Mouse (Mus musculus): ENCODE results near the gene Zfp609. TPM values are rescaled to one million over a fixed set of nuclear protein-coding genes. Genes with fewer than 3 reads are reported as not detected.

Zfp609 gene
- polyA plus RNA-seq, 1 experiment from 2014 or later = 8.0 TPM

DNA sequence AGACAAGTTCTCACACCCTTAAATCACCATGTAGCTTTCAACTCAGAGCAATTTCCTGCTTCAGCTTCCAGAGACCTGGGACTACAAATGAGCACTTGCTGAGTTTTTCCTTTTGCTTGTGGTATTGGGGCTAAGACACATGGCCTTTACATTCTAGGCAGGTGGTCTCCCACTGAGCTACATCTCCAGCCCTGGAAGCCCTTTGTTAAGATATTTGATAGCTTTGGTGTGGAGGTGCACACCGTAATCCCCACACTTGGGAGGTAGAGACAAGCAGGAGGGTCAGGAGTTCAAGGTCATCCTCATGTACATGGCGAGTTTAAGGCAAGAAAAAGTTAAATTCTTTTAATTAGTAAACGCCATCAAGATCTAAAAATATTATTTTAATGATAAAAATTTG, 145.2 kb downstream of the Zfp609 start:
- ATAC-seq (ENCODE audit: low FRiP score) (no peak), DNase-seq (ENCODE audit: low spot score) (no peak)
- Histone ChIP-seq H3K9me3 (ENCODE audit: control insufficient read depth, low read length) (no peaks in the 10 kb centered on the region), H3K4me3 (replicated peaks; ENCODE audit: low read length) (no peak overlapping the region), H3K36me3 (replicated peaks; ENCODE audit: control insufficient read depth, insufficient read depth) (peaks cover 12% of the 10 kb centered on the region), H3K27me3 (ENCODE audit: control insufficient read depth, insufficient read depth, low read length) (no peaks in the 10 kb centered on the region), H3K27ac (no peak overlapping the region), H3K4me1 (replicated peaks; ENCODE audit: control insufficient read depth, insufficient read depth, low read length) (peaks cover 48% of the 10 kb centered on the region), H3K9ac (no peak overlapping the region), H3K4me2 (replicated peaks) (no peak overlapping the region)
- 95% methylated on average over 3 of the region's 3 CpGs for WGBS

DNA sequence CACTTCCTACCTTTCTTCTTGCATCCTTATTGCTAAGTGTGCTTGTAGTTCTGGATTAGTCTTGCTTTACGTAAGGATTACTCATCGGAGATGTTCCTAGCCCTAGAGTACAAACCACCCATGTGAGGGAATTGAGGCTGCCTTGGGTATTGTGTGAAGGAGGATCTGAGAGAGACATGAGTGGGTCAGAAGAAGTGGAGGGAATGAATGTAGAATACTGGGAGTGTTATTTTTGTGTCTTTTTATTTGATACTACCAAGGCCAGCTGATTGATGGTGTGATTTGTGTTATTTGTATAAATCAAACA, 145.8 kb downstream of the Zfp609 start:
- Histone ChIP-seq H3K27ac (no peak overlapping the region), H3K9ac (0 out of 2 replicates have a peak overlapping the region, but pooled peaks have one; percentile 16), H3K4me3 (replicated peaks; ENCODE audit: low read length) (no peak overlapping the region), H3K27me3 (ENCODE audit: control insufficient read depth, insufficient read depth, low read length) (no peaks in the 10 kb centered on the region), H3K4me2 (replicated peaks) (no peak overlapping the region), H3K4me1 (replicated peaks; ENCODE audit: control insufficient read depth, insufficient read depth, low read length) (peaks cover 49% of the 10 kb centered on the region), H3K36me3 (replicated peaks; ENCODE audit: control insufficient read depth, insufficient read depth) (peaks cover 6% of the 10 kb centered on the region), H3K9me3 (ENCODE audit: control insufficient read depth, low read length) (no peaks in the 10 kb centered on the region)
- no peak for DNase-seq (ENCODE audit: low spot score)
- ATAC-seq (ENCODE audit: low FRiP score) = no peak
- 94% methylated on average over 2 of the region's 2 CpGs for WGBS

DNA sequence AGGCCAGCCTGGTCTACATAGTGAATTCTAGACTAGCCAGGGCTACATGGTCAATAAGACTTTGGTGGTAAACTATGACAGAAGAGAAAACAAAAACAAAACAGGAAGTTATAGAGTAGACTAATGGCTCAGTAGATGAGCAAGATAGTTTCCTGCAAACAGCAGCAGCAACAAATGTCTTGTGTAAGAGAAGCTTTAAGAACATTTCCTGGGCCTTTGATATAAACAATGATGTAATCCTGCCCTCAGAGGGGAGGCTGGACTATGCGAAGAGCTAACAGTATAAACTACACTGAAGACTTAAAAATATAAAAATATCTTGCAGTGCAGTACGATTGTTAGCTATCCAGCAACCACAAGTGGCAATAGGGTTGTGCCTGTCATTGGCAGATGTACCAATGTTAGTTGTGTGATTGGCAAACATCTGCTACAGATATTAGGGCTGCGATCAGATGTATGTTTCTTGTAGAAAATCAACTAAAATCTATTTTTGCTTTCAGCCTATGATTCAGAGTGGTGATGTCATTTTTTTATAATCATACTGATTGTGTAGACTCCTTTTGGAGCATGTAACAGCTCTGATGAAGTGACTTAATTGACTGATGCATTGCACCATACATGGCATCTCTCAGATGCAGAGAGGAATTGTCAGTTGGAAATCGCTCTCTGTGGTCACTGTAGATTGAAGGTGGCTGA, 146.3 kb downstream of the Zfp609 start:
- Histone ChIP-seq H3K9me3 (ENCODE audit: control insufficient read depth, low read length) (no peaks in the 10 kb centered on the region), H3K27ac (no peak overlapping the region), H3K27me3 (ENCODE audit: control insufficient read depth, insufficient read depth, low read length) (no peaks in the 10 kb centered on the region), H3K4me3 (replicated peaks; ENCODE audit: low read length) (no peak overlapping the region), H3K4me1 (replicated peaks; ENCODE audit: control insufficient read depth, insufficient read depth, low read length) (peaks cover 49% of the 10 kb centered on the region), H3K4me2 (replicated peaks) (no peak overlapping the region), H3K36me3 (replicated peaks; ENCODE audit: control insufficient read depth, insufficient read depth) (peaks cover 1% of the 10 kb centered on the region), H3K9ac (0 out of 2 replicates have a peak overlapping the region, but pooled peaks have one; percentile 16)
- WGBS = 91% methylated on average over 4 of the region's 4 CpGs
- ATAC-seq (ENCODE audit: low FRiP score) (no peak), DNase-seq (ENCODE audit: low spot score) (no peak)

DNA sequence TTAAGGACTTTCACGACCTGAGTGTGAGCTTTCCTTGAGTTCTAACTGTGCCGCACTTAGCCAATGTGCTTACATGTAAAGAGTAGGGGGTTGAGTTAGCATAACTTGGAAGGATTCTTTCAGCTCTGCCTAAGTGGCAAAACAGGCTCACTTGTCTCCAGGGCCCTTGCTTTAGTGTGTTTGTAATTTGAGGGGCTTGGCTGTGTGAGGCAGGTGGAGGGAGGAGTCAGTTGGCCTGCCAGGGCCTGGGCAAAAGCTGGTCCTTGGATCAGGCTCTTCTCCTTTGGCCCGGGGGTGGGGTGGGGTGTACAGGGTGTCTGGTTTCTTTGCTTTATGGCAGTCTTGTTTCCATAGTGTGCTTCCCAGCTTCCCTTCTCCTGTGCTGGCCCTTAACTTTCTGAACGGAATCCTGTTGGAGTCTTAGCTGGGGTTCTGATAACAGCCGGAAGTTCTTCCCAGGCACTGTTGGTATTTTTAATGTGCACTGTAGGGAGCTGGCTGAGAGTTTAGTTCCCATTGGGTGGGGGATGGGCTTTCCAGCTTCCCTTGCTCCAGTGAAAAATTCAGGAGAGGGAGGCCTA, 148.1 kb downstream of the Zfp609 start:
- Histone ChIP-seq H3K27ac (peak overlapping the region; percentile 59), H3K9ac (peak overlapping the region; percentile 42)

DNA sequence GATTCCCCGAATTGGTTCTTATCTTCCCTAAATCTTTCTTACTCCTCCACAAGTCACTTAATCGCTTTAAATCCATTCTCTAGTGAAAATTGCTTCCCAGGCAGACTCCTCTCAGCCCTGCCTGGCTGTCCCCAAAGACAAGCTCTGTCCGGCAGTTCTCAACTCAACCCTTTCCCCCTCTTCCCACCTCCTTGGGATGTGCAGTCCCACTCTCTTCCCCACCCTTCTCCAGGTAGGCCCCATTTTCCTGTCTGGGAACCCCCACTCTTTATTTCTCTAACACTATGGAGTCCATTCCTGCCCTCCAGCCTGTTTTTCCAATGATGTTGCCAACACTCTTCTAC, 150.3 kb downstream of the Zfp609 start:
- Histone ChIP-seq H3K27me3 (ENCODE audit: control insufficient read depth, insufficient read depth, low read length) (no peaks in the 10 kb centered on the region), H3K9ac (peak overlapping the region; percentile 85), H3K9me3 (ENCODE audit: control insufficient read depth, low read length) (no peaks in the 10 kb centered on the region), H3K27ac (peak overlapping the region; percentile 78), H3K4me2 (replicated peaks) (peak overlapping the region; percentile 66), H3K4me3 (replicated peaks; ENCODE audit: low read length) (peak overlapping the region; percentile 71), H3K36me3 (replicated peaks; ENCODE audit: control insufficient read depth, insufficient read depth) (no peaks in the 10 kb centered on the region), H3K4me1 (replicated peaks; ENCODE audit: control insufficient read depth, insufficient read depth, low read length) (peaks cover 55% of the 10 kb centered on the region)
- ATAC-seq (ENCODE audit: low FRiP score) = no peak
- no peak for DNase-seq (ENCODE audit: low spot score)
- 0% methylated on average over 3 of the region's 3 CpGs for WGBS

More for the DNA sequence above, 148.1 kb downstream of the Zfp609 start:
- peak overlapping the region; percentile 66 for H3K4me2 ChIP-seq (replicated peaks)
- no peak for ATAC-seq (ENCODE audit: low FRiP score)
- H3K4me3 ChIP-seq (replicated peaks; ENCODE audit: low read length) = peak overlapping the region; percentile 20
- no peaks in the 10 kb centered on the region for H3K9me3 ChIP-seq (ENCODE audit: control insufficient read depth, low read length)
- no peak for DNase-seq (ENCODE audit: low spot score)
- H3K4me1 ChIP-seq (replicated peaks; ENCODE audit: control insufficient read depth, insufficient read depth, low read length) = peaks cover 55% of the 10 kb centered on the region
- WGBS = 33% methylated on average over 5 of the region's 5 CpGs
- H3K36me3 ChIP-seq (replicated peaks; ENCODE audit: control insufficient read depth, insufficient read depth) = no peaks in the 10 kb centered on the region
- no peaks in the 10 kb centered on the region for H3K27me3 ChIP-seq (ENCODE audit: control insufficient read depth, insufficient read depth, low read length)

DNA sequence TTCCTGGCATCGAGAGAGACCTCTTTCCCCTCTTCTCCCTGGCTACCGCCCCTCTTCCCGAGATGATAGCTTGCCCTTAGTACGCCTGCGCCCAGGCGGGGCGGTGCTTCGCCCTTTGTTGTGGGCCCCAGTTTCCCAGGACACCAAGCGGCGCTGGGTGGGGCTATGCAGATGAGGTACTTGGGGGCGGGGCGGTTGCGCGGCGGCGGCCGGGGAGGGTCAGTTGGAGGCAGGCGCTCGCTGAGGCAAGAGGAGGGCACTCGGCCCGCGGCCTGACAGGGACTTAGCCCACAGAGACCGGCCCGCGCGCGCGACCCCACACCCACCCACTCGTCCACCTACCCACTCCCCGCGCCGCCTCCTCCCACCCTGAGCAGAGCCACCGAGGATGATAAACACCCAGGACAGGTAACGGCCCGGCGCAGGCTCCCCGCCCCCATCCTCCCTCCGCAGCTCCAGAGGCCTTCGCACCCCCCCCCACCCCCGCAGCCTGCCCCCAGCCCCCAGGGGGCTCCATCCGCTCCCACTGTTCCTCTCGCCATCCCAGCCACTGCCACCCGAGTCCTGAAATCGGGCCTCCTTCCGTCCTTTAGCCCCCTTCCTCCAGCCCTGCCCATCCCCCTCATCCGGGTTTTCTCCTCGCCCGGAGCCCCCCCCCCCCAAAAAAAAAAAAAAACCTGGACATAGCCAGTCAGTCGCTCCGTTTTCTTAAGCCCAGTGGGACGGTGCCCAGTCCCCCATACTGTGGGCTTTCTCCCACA, 150.8 kb downstream of the Zfp609 start:
- Histone ChIP-seq H3K4me3 (replicated peaks; ENCODE audit: low read length) (peak overlapping the region; percentile 71), H3K4me1 (replicated peaks; ENCODE audit: control insufficient read depth, insufficient read depth, low read length) (peaks cover 50% of the 10 kb centered on the region), H3K27ac (peak overlapping the region; percentile 78), H3K36me3 (replicated peaks; ENCODE audit: control insufficient read depth, insufficient read depth) (no peaks in the 10 kb centered on the region), H3K4me2 (replicated peaks) (peak overlapping the region; percentile 66), H3K9ac (peak overlapping the region; percentile 85), H3K9me3 (ENCODE audit: control insufficient read depth, low read length) (no peaks in the 10 kb centered on the region), H3K27me3 (ENCODE audit: control insufficient read depth, insufficient read depth, low read length) (no peaks in the 10 kb centered on the region)
- ATAC-seq (ENCODE audit: low FRiP score) (peak; percentile 98), DNase-seq (ENCODE audit: low spot score) (peak; percentile 96)
- under 1% methylated on average over 39 of the region's 51 CpGs for WGBS

DNA sequence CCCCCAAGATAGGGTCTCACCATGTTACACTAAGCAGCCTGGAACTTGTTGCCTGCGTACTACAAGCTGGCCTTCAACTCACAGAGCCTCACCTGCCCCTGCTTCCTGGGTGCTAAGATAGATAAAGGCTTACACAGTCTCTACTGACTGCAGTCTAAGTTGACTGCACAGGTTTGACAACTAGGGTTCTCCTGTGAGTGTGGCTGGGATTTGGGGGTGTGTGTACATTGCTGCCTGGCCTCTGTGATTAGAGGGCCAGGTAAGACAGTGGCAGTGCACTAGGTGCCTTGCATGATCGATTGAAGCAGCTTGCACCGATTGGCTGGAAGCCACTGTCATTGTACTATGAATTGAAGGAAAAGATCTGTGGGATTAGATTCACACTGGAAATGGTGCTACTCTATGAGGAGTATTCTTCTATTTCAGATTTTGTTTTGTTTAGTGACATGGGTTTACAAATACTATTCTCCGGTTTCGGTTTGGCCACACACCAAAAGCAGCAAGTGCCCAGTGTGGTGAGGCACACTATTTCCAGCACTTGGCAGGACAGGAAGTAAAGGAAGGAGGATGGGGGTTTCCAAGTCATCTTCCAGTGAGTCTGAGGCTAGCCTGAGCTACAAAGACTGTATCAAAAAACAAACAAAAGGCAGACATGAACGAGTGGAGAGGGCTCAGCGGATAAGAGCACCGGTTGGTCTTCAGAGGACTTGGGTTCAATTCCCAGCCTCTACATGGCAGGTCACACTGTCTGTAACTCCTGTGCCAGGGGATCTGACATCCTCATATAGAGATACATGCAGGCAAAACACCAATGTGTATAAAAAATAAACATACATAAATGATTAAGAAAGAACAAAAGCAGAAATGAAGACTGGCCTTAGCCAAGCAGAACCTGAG, 151.7 kb downstream of the Zfp609 start:
- Histone ChIP-seq H3K9ac (peak overlapping the region; percentile 85), H3K4me1 (replicated peaks; ENCODE audit: control insufficient read depth, insufficient read depth, low read length) (peaks cover 42% of the 10 kb centered on the region), H3K27ac (peak overlapping the region; percentile 78), H3K4me3 (replicated peaks; ENCODE audit: low read length) (peak overlapping the region; percentile 71), H3K4me2 (replicated peaks) (peak overlapping the region; percentile 60), H3K27me3 (ENCODE audit: control insufficient read depth, insufficient read depth, low read length) (no peaks in the 10 kb centered on the region), H3K9me3 (ENCODE audit: control insufficient read depth, low read length) (no peaks in the 10 kb centered on the region), H3K36me3 (replicated peaks; ENCODE audit: control insufficient read depth, insufficient read depth) (no peaks in the 10 kb centered on the region)
- no peak for DNase-seq (ENCODE audit: low spot score)
- peak; percentile 39 for ATAC-seq (ENCODE audit: low FRiP score)
- 61% methylated on average over 8 of the region's 8 CpGs for WGBS

DNA sequence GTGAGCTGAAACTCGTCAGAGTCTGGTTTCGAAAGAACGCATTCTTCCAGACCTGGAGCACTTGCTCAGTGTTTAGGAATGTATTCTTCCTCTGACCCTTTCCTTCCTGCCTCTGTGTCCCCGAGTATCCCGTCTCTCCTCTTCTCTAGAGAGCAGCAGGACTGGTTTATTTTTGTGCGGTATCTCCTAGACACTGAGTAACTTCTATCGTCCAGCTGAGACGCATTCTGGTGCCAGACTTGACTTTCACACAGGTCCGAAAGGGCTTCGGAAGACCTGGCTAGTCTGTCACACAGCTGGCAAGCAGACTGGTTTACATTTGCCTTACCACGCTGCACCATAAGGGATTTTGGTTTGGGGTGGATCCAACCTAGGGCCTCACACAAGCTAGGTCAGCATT, 154.4 kb downstream of the Zfp609 start:
- no peak overlapping the region for H3K4me2 ChIP-seq (replicated peaks)
- peaks cover 16% of the 10 kb centered on the region for H3K4me1 ChIP-seq (replicated peaks; ENCODE audit: control insufficient read depth, insufficient read depth, low read length)
- H3K4me3 ChIP-seq (replicated peaks; ENCODE audit: low read length) = no peak overlapping the region
- ATAC-seq (ENCODE audit: low FRiP score) (no peak), DNase-seq (ENCODE audit: low spot score) (no peak)
- H3K27ac ChIP-seq = no peak overlapping the region
- no peak overlapping the region for H3K9ac ChIP-seq
- no peaks in the 10 kb centered on the region for H3K36me3 ChIP-seq (replicated peaks; ENCODE audit: control insufficient read depth, insufficient read depth)
- WGBS = 80% methylated on average over 11 of the region's 11 CpGs
- no peaks in the 10 kb centered on the region for H3K9me3 ChIP-seq (ENCODE audit: control insufficient read depth, low read length)
- no peaks in the 10 kb centered on the region for H3K27me3 ChIP-seq (ENCODE audit: control insufficient read depth, insufficient read depth, low read length)
